Mouse (Mus musculus): ENCODE measurements around the gene Defb39. TPM values are rescaled to one million over a fixed set of nuclear protein-coding genes. Genes with fewer than 3 reads are reported as not detected.

Defb39 gene
- not detected in 2 replicates for polyA plus RNA-seq (2012; rRNA removed)

DNA sequence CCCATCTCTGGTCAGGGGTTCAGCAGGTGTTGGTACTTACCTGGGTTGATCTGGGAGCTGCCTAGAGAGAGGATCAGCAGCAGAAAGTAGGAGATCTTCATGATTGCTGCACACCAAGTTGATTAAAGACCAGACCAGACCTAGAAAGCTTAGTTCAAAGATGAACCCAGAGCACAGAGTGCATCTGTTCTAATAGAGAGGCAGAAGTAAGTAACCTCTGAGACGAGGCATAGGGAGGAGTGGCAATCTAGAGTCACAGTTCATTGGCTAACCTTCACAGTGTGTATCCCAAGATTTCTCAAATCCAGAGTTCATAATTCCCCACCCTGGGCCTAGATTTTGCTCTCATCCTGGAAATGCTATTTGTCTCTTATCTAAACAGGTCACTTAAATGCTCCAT, at the start of gene Defb39:
Gene Defb39 (minus strand): TSS at position 101 of the 400 bp plus-strand sequence.

DNA sequence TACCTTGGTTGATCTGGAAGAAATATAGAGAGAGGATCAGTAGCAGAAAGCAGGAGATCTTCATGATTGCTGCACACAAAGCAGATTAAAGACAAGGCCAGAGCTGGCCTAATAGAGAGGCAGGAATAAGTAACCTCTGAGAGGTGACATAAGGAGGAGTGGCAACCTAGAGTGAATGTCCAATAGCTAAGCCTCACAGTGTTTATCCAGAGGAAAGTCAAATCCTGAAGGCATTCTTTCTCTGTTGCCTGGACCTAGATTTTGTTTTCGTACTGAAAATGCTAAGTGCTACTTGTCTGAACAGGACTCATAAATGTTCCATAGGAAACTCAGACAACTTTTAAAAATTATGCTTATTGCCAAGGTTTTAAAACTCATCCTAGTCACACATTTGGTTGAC, 38.1 kb downstream of the Defb39 start, which contains the start of gene Defb38:
Gene Defb38 (minus strand): TSS at position 101 of the 400 bp plus-strand sequence.

Other genes starting within 250 kb of the Defb39 start
- not detected in 2 replicates for gene Defb40, start 86.6 kb downstream of the Defb39 start, polyA plus RNA-seq (2012; rRNA removed)
- not detected in 2 replicates for gene Defb37, start 73.8 kb downstream of the Defb39 start, polyA plus RNA-seq (2012; rRNA removed)
- not detected in 2 replicates for gene Defb38, start 38.2 kb downstream of the Defb39 start, polyA plus RNA-seq (2012; rRNA removed)
- not detected in 2 replicates for gene Defb12, start 50.0 kb upstream of the Defb39 start, polyA plus RNA-seq (2012; rRNA removed)
- gene Defb34, start 58.9 kb upstream of the Defb39 start, polyA plus RNA-seq (2012; rRNA removed) = not detected in 2 replicates
- gene Gm45826, start 76.0 kb upstream of the Defb39 start, polyA plus RNA-seq (2012; rRNA removed) = not detected in 2 replicates
- not detected in 2 replicates for gene Defb14, start 129.5 kb upstream of the Defb39 start, polyA plus RNA-seq (2012; rRNA removed)
- gene Defb4, start 133.9 kb upstream of the Defb39 start, polyA plus RNA-seq (2012; rRNA removed) = not detected in 2 replicates
- not detected in 2 replicates for gene Defb6, start 160.7 kb upstream of the Defb39 start, polyA plus RNA-seq (2012; rRNA removed)
- gene Defb46, start 175.1 kb upstream of the Defb39 start, polyA plus RNA-seq (2012; rRNA removed) = not detected in 2 replicates
- not detected in 2 replicates for gene Defb5, start 182.8 kb upstream of the Defb39 start, polyA plus RNA-seq (2012; rRNA removed)
- not detected in 2 replicates for gene Defb3, start 228.6 kb upstream of the Defb39 start, polyA plus RNA-seq (2012; rRNA removed)